Mouse (Mus musculus) hindlimb bud, embryonic 11.5 days (tissue): Measurements from ENCODE around the gene H2-D1.
A peak's percentile ranks its signal among the peaks of the same experiment; 100 is the strongest.

Experiments
- DNase-seq: peaks from one replicate; pipeline ENCODE4 v3.0.0-alpha.2; 2012; ENCODE audit warnings: low read depth, low spot score; ENCODE audit errors: extremely low spot score

H2-D1 gene

DNA sequence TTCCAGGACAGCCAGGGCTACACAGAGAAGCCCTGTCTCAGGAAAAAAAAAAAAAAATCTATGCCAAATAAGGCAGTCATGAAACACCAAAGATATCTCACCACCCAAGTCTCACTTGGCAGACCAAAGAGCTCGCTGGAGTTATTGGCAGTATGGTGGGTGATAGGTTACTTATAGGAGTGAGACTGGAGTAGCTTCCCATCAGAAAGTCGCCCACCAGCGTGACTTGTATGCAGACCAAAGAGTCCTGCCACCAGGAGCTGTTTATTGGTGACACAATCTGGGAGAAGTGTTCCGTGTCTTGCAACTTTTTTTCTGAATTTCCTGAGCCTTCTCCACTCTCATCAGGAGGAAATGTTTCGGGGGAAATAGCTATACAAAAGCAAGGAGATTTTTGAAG is 22.8 kb upstream of the H2-D1 start:
- DNase-seq: no peak

DNA sequence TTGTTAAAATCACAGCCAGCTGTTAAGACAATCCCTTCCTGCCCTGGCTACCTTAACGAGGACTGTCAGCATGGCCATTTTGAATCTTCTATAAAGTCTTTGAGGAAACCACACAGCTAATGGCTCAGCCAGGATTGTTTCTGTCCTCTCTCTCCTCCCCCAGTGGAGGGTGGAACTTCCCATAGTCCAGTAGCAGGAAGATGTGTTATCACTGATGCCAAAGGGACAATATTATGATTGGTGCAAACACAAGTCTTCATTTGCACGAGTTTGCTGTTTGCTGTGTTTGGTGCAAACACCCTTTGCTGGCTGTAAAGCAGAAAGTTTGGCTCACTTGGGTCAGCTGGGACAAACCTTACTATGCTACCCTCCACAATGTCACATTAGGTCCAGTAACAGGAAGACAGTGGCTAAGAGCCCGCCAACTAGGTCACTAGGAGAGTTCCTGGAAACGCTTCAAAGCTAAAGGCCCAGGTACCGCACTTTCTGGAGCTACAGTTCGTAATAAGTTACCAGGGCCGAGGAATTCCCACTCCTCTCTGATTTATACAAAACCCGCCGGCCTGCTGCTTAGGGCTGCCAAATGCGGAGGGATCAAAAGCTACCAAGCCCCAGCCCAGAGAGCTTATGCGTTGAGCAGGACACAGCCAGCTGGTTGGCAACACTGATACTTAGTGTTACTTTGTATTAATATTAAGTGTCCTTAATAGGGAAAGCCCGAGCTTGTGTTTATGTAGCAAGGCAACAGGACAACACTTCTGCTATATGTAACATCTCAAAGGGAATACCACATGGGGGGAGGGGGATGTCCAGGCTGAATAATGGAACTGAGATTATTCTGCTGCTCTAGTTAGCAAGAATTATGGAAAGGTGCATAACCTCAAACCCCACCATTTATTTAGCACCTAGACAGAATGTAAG is 21.9 kb upstream of the H2-D1 start:
- DNase-seq: no peak

DNA sequence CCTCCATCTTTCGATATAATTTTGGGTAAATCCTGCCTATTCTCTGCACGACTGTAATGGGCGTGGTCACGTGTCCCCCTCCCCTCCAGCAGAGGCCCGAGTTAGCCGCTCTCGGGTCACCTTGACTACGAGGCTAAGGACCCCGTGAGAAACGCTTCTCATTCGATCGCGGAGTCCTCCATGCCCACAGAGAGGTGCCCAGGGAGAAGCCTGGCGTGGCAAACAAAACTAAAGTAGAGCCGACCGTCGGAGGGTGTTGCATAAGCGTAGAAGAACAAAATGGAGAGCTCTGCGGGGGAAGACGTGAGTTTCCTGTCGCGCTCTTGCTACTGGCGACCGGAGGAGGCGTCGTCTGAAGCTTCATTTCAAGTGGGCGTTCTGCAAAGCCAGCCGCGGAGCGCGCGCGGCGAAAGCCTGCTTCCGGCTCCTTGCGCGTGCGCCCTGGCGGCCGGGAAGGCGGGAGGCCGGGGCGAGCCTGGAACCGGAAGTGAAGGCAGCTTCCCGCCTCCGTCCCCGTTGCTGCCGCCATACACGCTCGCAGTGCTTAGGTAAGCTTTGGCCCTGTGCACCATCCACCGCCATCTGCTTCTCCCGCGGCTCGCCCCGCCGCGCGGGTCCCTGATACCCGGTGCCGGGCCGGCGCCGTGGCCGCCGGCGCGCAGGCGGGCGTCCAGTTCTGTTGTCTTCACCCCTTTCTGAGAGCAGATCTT is 21.1 kb upstream of the H2-D1 start, which contains the start of gene Ddx39b:
Gene Ddx39b (plus strand): TSS at position 442 of the 710 bp plus-strand sequence.
- DNase-seq: peak; percentile 89

DNA sequence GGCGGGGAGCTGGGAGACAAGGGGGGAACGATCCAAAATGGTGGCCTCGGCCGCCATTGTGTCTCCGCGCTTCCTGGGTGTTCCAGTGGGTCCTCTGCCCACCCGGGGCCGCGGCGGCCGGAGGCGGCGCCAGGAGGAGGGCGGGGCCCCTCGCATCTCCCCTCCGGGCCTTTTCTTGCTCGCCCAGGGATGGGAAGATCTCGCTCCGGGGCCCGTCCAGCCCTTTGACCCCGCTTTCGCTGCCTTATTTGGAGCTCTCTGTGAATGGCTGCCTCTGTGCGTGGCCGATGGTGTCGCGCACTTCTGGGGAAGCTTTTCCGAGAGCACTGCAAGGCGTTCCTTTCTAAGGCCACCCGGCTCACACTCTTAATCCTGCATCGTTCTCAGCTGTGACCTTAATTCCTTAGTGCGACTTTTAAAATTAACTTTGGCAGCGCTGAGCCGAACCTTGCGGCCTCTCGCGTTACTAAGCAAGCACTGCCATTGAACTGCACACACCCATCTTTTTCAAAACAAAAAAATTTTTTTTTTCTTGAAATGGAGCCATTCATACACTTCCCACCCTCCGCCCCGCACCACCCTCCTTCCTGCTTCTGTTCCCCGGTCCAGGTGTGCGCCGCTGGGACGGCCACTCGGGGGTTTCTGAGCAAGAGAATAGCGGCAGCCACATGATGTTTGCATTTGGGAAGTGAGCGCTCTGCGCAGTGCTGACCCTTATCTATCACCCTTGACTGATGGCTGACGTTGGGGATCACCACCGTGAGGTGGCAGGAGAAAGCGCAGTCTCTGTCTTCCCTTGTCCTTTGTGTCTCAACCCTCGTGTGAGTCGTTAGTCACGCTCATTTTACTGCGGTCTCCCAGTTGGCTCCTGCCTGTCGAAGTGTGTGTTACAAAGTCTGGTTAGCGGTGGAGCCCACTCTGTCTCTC is 20.3 kb upstream of the H2-D1 start:
- DNase-seq: no peak

DNA sequence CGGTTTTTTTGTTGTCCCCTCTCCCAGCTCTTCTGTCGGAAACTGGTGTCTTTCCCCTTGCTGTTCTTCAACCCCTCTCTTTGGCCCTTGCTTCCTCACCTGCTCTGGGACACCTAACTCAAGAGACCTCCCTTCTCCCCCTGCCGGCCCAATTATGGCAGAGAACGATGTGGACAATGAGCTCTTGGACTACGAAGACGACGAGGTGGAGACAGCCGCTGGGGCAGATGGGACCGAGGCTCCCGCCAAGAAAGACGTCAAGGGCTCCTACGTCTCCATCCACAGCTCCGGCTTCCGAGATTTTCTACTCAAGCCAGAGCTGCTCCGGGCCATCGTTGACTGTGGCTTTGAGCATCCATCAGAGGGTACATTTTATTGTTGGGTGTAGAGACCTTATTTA is 19.4 kb upstream of the H2-D1 start:
- no peak for DNase-seq

DNA sequence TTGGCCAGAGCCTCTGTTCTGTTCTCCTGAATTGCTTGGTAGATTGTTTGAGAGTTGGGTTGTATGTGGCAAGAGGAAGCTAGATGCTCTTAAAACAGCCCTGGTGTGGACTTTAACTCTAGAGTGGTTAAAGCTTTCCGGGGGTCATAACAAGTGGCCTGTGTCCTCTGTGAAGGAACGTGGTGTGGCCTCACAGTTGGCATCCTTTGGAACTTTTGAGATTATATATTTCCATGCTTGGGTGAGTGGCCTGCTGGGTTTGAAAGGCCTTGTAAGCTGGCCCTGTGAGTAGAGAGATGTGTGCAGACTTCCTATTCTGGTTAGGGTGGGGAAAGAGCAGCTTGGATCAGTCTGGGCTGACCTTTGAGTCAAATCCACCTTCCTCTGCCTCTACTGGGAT is 17.5 kb upstream of the H2-D1 start:
- no peak for DNase-seq

DNA sequence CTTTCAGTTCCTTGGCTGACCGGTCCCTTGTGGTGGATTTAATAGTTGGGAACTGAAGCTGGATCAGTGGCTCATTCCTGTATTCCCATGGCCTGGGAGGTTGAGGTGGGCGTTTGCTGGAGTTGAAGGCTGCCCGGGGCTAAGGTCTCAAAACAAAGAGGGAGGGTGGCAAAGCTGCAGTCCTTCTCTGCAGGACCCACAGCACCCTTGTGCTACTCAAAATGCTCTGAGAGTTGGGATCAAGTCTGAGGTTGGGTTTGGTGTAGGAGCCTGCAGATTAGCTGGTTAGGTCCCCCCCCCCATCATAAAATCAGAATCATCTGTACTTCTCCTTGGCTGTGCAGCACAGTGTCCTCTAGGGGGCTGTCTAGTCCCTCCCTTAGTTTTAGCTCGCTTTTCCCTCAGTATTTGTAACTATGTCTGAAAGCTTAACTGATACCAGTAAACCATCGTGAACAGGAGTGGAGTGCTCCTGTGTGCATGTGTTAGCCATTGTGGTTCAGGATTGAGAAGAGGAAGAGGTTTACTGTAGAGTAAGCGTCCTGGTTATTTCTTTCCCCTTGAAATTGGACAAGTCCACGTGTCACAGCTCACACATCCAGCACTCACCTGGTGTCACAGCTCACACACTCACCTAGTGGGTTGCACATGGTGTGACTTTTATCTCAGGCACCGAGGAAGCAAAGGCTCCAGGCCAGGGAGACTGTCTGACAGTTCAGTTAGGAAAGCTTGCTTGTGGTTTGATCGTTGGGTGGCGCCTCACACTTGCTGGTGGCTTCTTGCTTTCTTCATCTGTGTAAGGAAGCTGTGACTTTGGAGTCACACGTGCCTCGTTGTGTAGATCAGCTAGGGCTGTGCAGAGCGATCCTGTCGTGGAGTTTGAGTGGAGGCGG is 16.6 kb upstream of the H2-D1 start:
- DNase-seq: no peak

DNA sequence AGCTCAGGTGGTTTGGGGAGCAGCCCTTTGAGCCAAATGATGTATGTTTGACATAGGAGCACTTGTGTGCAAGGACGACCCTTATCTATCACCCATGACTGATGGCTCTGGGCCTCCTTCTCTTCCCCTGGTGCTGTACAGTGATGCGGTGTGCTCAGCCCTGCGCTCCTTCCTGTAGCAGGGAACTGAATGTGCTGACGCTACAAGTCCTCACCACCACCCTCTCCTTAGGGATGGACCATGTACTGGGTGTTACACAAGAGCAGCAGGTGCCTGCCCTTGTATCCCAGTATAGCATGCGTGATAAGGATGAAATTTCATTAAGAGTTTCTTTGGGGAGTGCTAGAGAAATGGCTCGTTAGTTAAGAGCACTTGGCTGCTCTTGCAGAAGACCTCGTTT is 15.4 kb upstream of the H2-D1 start:
- no peak for DNase-seq

DNA sequence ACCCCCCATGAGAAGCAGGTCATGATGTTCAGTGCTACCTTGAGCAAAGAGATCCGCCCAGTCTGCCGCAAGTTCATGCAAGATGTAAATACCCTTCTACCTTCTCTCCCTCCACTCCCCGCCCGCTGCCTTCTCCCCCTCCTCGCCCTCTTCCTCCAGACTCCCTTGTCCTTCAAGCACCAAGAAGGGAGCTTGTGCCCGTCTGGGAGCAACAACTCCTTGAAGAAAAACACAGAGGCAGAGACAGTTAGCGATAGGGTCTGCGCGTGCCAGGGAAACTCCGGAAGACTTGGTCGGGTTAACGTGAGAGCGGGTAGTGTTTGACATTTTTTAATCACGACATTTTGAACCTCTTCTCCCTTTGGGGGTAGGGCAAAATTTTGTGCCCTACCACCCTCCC is 13.5 kb upstream of the H2-D1 start:
- no peak for DNase-seq

DNA sequence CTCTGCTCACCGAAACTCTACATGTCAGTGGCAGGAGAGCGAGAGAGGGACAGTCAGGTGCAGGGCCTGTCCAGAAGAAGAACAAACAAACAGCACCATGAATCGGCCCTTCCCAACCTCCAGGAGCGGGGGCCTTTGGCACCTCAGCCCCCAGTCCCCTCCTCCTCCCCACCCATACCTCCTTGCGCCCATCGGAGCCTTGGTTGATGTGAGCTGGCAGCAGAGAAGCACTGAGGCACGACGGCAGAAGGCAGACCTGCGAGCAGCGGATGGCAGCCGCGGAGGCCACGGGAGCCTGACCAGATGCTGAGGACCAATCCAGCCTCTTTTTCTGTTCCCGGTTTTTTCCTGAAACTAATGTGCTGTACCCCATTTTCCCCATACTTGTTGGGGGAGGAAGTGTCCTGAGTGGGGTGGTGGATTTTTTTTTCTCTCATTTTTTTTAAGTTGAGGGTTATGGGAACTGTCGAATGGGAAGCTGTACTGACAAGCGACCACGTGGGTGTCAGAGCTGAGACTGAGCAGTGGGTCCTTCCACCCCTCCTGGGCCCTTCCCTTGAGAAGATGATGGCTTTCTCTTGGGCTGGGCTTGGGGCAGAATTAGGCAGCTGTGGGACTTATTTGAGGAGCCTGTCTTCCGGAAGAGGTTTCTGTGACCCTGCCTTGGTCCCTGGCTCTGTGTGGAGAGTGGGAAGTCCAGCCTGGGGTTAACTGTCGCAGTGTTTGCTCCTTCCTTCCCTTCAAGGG is 12.9 kb upstream of the H2-D1 start:
- no peak for DNase-seq

DNA sequence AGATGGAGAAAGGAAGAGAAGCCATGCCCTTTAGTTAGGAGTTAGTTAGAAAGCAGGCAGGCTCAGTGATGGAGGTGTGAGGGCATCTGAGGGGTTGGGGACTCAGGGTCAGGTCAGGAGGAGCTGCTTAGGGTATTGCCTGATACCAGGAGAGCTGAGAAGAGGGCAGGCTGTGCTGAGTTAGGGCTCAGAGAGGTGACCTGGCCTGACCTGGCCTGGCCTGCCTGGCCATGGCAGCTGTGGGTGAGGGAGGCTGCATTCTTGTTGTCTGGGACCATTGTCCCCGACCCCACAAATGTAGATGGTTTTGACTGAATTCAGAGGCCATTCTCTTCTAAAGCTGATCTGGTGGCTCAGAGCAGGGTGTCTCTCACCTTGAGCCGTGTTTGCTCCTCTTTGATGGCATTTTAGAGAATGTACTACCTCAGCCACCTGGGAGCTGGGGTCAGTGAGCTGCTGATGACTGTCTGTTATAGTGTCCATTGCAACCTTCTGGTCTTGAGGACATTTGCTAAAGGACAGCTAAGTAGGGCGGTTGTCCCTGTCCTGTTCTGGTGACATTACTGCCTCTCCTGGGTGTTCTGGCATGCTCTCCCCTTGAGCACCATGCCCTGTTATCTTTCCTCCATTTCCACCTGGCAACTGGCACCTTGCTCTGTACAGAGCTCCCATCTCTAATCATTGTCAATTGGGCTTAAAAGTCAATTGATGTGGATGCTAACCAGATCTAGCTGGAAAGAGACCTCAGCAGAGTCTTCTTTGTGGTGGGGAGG is 12.0 kb upstream of the H2-D1 start:
- DNase-seq: no peak

DNA sequence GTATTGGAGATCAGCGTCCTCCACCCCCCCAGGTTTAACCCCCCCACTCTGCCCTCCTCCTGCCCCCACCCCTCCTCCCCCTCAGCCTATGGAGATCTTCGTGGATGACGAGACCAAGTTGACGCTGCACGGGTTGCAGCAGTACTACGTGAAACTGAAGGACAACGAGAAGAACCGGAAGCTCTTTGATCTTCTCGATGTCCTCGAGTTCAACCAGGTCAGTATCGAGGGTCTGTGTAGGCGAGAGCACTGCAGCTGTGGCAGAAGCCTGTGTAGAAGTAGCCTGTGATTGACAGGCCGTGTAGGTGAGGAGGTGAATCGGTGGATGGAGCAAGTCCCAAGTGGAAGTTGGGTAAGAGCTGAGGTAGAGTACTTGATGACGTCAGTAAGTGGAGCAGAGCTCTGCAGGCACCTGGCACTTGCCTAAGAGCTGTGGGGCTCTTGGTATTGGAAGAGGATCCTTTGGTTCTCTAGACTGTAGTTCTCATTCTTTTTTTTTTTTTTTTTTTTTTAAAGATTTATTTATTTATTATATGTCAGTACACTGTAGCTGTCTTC is 11.3 kb upstream of the H2-D1 start:
- no peak for DNase-seq

DNA sequence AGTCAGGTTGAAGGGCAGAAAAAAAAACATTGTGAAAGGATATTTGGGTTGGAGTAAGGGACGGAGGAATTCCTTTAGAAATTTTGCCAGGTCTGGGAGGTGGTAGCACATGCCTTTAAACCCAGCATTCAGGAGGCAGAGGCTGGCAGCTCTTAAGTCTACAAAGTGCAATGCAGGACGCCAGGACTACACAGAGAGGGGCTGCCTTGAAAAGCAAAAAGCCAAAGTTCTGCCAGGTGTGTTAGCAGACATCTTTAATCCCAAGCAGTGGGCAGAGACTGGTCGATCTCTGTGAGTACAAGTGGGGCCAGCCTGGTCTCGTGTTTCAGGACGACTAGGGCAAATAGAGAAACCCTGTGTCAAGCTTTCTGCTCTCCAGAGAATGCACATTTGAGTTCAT is 10.5 kb upstream of the H2-D1 start:
- DNase-seq: no peak

DNA sequence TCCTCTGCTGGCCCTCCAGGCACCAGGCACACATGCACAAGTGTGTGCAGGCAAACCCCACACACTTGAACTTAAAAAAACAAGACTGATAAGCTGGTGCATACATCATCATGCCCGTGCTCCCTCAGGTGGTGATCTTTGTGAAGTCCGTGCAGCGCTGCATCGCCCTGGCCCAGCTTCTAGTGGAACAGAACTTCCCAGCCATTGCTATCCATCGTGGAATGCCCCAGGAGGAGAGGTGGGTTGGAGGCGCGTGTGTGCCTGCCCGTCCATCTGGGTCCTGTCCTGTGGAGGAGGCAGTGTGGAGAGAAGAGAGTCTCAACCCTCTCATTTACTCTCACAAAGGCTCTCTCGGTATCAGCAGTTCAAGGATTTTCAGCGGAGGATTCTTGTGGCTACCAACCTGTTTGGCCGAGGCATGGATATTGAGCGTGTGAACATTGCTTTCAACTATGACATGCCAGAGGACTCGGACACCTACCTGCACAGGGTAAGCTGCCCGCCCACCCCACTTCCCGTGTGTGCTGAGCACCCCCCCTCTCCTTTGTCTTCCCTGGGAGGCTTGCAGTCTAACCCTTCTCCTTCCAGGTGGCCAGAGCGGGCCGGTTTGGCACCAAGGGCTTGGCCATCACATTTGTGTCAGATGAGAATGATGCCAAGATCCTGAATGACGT is 9.8 kb upstream of the H2-D1 start:
- DNase-seq: no peak

DNA sequence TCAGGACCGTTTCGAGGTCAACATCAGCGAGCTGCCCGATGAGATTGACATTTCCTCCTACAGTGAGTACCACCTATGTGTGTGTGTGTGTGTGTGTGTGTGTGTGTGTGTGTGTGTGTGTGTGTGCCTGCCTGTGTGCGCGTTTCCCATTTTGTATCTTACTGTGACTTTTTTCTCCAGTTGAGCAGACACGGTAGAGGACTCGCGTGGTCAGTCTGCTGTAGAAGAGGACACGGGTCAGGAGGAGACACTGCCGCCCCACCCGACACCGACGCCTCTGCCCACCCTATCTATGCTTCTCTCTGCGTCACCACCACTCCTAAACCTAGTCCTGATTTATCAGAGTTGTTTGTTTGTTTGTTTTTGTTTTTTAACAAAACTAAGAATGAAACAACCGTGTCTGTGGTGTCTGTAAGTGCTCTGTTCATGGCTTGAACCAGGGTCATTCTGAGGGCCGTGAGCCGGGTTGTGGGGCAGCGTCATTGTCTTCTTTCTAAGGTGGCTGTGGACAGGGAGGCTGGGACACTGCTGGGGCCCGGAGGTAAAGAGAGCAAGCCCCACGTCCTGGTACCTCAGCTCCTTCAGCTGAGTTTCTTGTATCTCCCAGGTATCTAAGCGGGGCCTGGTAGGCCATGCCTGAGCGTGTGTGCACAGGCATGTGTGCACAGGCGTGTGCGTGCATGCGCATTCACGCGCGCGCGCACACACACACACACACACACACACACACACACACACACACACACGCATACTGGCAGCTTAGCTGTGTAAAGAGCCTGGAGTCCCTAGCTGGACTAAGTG is 9.0 kb upstream of the H2-D1 start:
- DNase-seq: no peak

DNA sequence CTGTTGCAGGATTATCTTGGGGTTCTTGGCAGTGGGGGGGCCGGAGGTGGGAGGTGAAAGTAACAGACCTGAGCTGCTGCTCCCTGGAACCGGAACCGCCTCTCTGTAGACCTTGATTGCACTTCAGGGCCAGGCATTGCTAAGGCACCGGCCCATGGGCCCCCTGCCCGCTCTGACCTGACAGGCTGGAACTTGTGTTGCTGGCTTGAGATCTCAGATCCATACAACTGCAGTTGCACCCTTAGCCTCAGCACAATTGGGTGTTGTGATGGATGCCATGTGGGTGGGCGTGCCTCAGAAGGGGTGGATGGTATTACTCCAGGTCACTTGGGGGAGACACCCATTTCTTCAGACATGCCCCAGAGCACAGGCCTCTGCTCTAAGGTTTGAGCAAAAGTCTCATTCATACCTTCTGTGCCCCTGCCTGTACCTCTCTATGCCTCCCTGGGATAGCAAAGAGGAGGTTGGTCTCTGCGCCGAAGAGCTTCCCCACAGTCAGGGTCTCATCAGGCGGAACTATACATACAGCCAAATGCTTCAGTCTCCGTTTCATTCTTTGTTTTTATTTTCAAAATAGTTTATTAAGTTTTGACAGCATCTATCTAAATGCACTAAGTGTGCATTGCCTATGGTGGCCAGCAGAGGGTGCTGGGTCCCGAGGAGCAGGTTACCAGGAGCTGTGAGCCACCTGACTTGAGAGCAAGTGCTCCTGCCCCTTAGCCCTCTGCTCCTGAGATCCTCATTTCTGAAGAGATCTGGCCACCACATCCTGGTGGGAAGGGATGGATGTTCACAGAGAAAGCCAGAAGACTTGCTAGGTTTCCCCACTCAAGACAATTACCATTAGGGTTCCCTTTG is 8.1 kb upstream of the H2-D1 start:
- DNase-seq: no peak
